22 mouse cellular contexts compared by ENCODE assay signal in the genomic region with DNA sequence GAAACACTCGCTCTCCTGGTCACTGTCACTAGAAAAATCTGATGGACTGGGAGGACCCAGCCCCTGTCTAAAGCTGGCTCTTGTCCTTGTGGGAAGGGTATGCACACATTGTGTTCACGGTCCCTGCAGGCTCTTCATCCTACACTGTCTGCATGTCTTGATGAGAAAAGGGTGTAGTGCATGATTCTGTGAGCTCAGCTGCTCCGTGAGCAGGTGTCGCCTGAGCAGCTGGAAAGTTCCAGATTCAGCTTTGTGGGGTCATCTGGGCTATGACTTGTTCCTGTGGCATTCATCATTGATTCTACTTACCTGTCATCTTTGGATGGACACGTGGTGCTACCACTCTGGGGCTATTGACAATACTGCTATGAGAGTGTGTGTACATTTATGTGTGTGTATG.
DNase-seq lines count a peak whose midpoint lies in the region; ATAC-seq and TF ChIP-seq lines count a peak whose summit lies in the region.
"Had no signal": no experiment of that assay in that cellular context is flagged by ENCODE, and none has a peak within 500 bp of the region (broad histone marks: within the 10 kb centered on the region; RNA-seq: fewer than 3 reads in every experiment).

No protein-coding gene starts in this region.

- no peak overlapping the region for H3ac ChIP-seq in myocyte (ENCODE audit: control insufficient read depth, insufficient read length)

- no peaks in the 10 kb centered on the region for H3K27me3 ChIP-seq in limb, embryonic 15.5 days
- H3K27me3 ChIP-seq in limb, embryonic 10.5 days (ENCODE audit: low read depth, poor library complexity, severe bottlenecking): no peaks in the 10 kb centered on the region
- no peaks in the 10 kb centered on the region for H3K27me3 ChIP-seq in stomach, embryonic 15.5 days (replicated peaks)
- no peaks in the 10 kb centered on the region for H3K27me3 ChIP-seq in stomach, postnatal 0 days (ENCODE audit: control insufficient read depth, insufficient read depth, low read length)
- H3K27me3 ChIP-seq in myocyte (ENCODE audit: control insufficient read depth, insufficient read depth, insufficient read length): no peaks in the 10 kb centered on the region
- no peaks in the 10 kb centered on the region for H3K27me3 ChIP-seq in stomach, embryonic 16.5 days (ENCODE audit: control insufficient read depth, insufficient read depth, low read length)
- H3K27me3 ChIP-seq in cerebellum, adult 2 months (ENCODE audit: control insufficient read depth, insufficient read depth, low read length): no peaks in the 10 kb centered on the region
- H3K27me3 ChIP-seq: Patski had no signal

- H3K9ac ChIP-seq in limb, embryonic 15.5 days: no peak overlapping the region
- no peak overlapping the region for H3K9ac ChIP-seq in stomach, embryonic 15.5 days
- H3K9ac ChIP-seq in stomach, postnatal 0 days (ENCODE audit: low read length): no peak overlapping the region
- H3K9ac ChIP-seq in stomach, embryonic 16.5 days (ENCODE audit: low read length): no peak overlapping the region

- H3K79me2 ChIP-seq in myocyte (ENCODE audit: control insufficient read depth, insufficient read depth): peaks cover 76% of the 10 kb centered on the region

- H3K4me3 ChIP-seq in limb, embryonic 15.5 days: no peak overlapping the region
- no peak overlapping the region for H3K4me3 ChIP-seq in limb, embryonic 10.5 days
- no peak overlapping the region for H3K4me3 ChIP-seq in stomach, embryonic 15.5 days (replicated peaks)
- no peak overlapping the region for H3K4me3 ChIP-seq in stomach, postnatal 0 days (ENCODE audit: low read depth, low read length)
- no peak overlapping the region for H3K4me3 ChIP-seq in myocyte
- no peak overlapping the region for H3K4me3 ChIP-seq in stomach, embryonic 16.5 days (replicated peaks; ENCODE audit: low read length)
- H3K4me3 ChIP-seq in cerebellum, adult 2 months (replicated peaks; ENCODE audit: insufficient read depth, low read depth, low read length): no peak overlapping the region

- H3K9me3 ChIP-seq in limb, embryonic 15.5 days: no peaks in the 10 kb centered on the region
- no peaks in the 10 kb centered on the region for H3K9me3 ChIP-seq in limb, embryonic 10.5 days (replicated peaks)
- no peaks in the 10 kb centered on the region for H3K9me3 ChIP-seq in stomach, embryonic 15.5 days
- no peaks in the 10 kb centered on the region for H3K9me3 ChIP-seq in stomach, postnatal 0 days (ENCODE audit: control insufficient read depth, low read length)
- H3K9me3 ChIP-seq in stomach, embryonic 16.5 days (replicated peaks; ENCODE audit: control insufficient read depth, low read length): no peaks in the 10 kb centered on the region
- H3K9me3 ChIP-seq: G1E had no signal

- ATAC-seq in limb, embryonic 15.5 days (ENCODE audit: insufficient number of reproducible peaks, low FRiP score, low TSS enrichment, low read depth): 0 out of 2 replicates have a peak, but pooled peaks have one; percentile 21
- ATAC-seq in stomach, embryonic 15.5 days (ENCODE audit: insufficient read depth, low FRiP score, low read depth): no peak
- no peak for ATAC-seq in stomach, postnatal 0 days (ENCODE audit: low FRiP score, low TSS enrichment)
- no peak for ATAC-seq in stomach, embryonic 16.5 days (ENCODE audit: insufficient read depth, low FRiP score)
- ATAC-seq: activated CD4-positive, CD25-positive, alpha-beta regulatory T cell, adult 4 months; CD4-positive, CD25-positive, alpha-beta regulatory T cell, adult 4 months; Patski had no signal

- no peak for TF ChIP-seq POLR2A in myocyte (IDR thresholded peaks at IDR 0.05; ENCODE audit: insufficient read length, low read depth)
- TF ChIP-seq POLR2A in cerebellum, adult 2 months (IDR thresholded peaks at IDR 0.05; ENCODE audit: borderline replicate concordance, insufficient read depth, low read length): no peak

- DNase-seq in limb, embryonic 10.5 days (ENCODE audit: low spot score): no peak
- DNase-seq in stomach, postnatal 0 days (ENCODE audit: low spot score): no peak
- no peak for DNase-seq in cerebellum, adult 2 months
- DNase-seq in Muller cell, postnatal 12 days (ENCODE audit: inconsistent ontology term): no peak
- DNase-seq: adrenal gland, adult 2 months; adrenal gland, adult 8-10 months; adrenal gland, postnatal 10 days; adrenal gland, postnatal 14 days; adrenal gland, postnatal 25 days; adrenal gland, postnatal 36 days; B cell, adult 2 months; cerebellum, adult 11 months; cerebellum, adult 11-12 months; cerebellum, adult 18-20 months had no signal

- WGBS in limb, embryonic 15.5 days: 86% methylated on average over 5 of the region's 5 CpGs
- WGBS in limb, embryonic 10.5 days: 94% methylated on average over 5 of the region's 5 CpGs
- WGBS in stomach, embryonic 15.5 days: 76% methylated on average over 5 of the region's 5 CpGs
- 75% methylated on average over 5 of the region's 5 CpGs for WGBS in stomach, postnatal 0 days
- WGBS in stomach, embryonic 16.5 days: 87% methylated on average over 5 of the region's 5 CpGs
- WGBS in cerebellum, adult 2 months: 91% methylated on average over 5 of the region's 5 CpGs

- no peak overlapping the region for H3K27ac ChIP-seq in limb, embryonic 15.5 days
- H3K27ac ChIP-seq in limb, embryonic 10.5 days: no peak overlapping the region
- 0 out of 2 replicates have a peak overlapping the region, but pooled peaks have one; percentile 45 for H3K27ac ChIP-seq in stomach, embryonic 15.5 days
- H3K27ac ChIP-seq in stomach, postnatal 0 days (replicated peaks): no peak overlapping the region
- H3K27ac ChIP-seq in stomach, embryonic 16.5 days (ENCODE audit: low read length): peak overlapping the region; percentile 29; the same call in 1 of the 2 replicates
- H3K27ac ChIP-seq in cerebellum, adult 2 months (ENCODE audit: insufficient read depth, low read length): no peak overlapping the region

- H3K4me1 ChIP-seq in limb, embryonic 15.5 days: no peaks in the 10 kb centered on the region
- 0 out of 2 replicates have a peak, but pooled peaks cover 3% of the 10 kb centered on the region for H3K4me1 ChIP-seq in limb, embryonic 10.5 days
- no peaks in the 10 kb centered on the region for H3K4me1 ChIP-seq in stomach, embryonic 15.5 days
- H3K4me1 ChIP-seq in stomach, postnatal 0 days (replicated peaks; ENCODE audit: control insufficient read depth, insufficient read depth): no peaks in the 10 kb centered on the region
- H3K4me1 ChIP-seq in stomach, embryonic 16.5 days (ENCODE audit: control insufficient read depth, insufficient read depth, low read length): no peaks in the 10 kb centered on the region
- no peaks in the 10 kb centered on the region for H3K4me1 ChIP-seq in cerebellum, adult 2 months (ENCODE audit: control insufficient read depth, insufficient read depth, low read length)

- no peak overlapping the region for H3K4me2 ChIP-seq in limb, embryonic 15.5 days
- no peak overlapping the region for H3K4me2 ChIP-seq in stomach, embryonic 15.5 days
- H3K4me2 ChIP-seq in stomach, postnatal 0 days (replicated peaks; ENCODE audit: low read depth): no peak overlapping the region
- no peak overlapping the region for H3K4me2 ChIP-seq in myocyte (ENCODE audit: low read depth)
- H3K4me2 ChIP-seq in stomach, embryonic 16.5 days (ENCODE audit: low read depth, low read length): no peak overlapping the region

- TF ChIP-seq EP300 in stomach, postnatal 0 days (optimal IDR thresholded peaks at IDR 0.05): no peak

- H3K36me3 ChIP-seq in limb, embryonic 15.5 days: peaks cover 78% of the 10 kb centered on the region
- H3K36me3 ChIP-seq in limb, embryonic 10.5 days: peaks cover 31% of the 10 kb centered on the region
- peaks cover 9% of the 10 kb centered on the region; the same call in 1 of the 2 replicates for H3K36me3 ChIP-seq in stomach, embryonic 15.5 days
- peaks cover 3% of the 10 kb centered on the region; the same call in 1 of the 2 replicates for H3K36me3 ChIP-seq in stomach, postnatal 0 days (ENCODE audit: control insufficient read depth, insufficient read depth, low read length)
- H3K36me3 ChIP-seq in myocyte (ENCODE audit: control insufficient read depth, insufficient read depth): peaks cover 45% of the 10 kb centered on the region
- H3K36me3 ChIP-seq in stomach, embryonic 16.5 days (ENCODE audit: control insufficient read depth, insufficient read depth, low read length): peaks cover 16% of the 10 kb centered on the region; the same call in 1 of the 2 replicates
- H3K36me3 ChIP-seq: G1E had no signal

- TF ChIP-seq CTCF in stomach, postnatal 0 days (IDR thresholded peaks at IDR 0.05; ENCODE audit: low read depth): no peak
- TF ChIP-seq CTCF in cerebellum, adult 2 months (IDR thresholded peaks at IDR 0.05; ENCODE audit: borderline replicate concordance, insufficient read depth, low read depth, low read length): no peak

TF ChIP-seq in myocyte, 11 proteins besides CTCF, POLR2A, EP300 and RAD21:
- TF ChIP-seq TCF12 (IDR thresholded peaks at IDR 0.05; ENCODE audit: insufficient read depth, poor library complexity, severe bottlenecking) (peak; percentile 47), E2F4 (IDR thresholded peaks at IDR 0.05; ENCODE audit: insufficient read depth) (no peak), TCF3 (IDR thresholded peaks at IDR 0.05; ENCODE audit: insufficient read length, low read depth) (peak; percentile 64), MAX (IDR thresholded peaks at IDR 0.05; ENCODE audit: low read depth) (no peak), REST (IDR thresholded peaks at IDR 0.05; ENCODE audit: insufficient read depth, insufficient read length) (no peak), MYOD1 (IDR thresholded peaks at IDR 0.05; ENCODE audit: control insufficient read depth in 1 of 3, insufficient read length in 2 of 3, low read depth in 2 of 3) (peak in 2 of 3 experiments; percentile 82 to 89), SRF (IDR thresholded peaks at IDR 0.05; ENCODE audit: control insufficient read depth, insufficient read length, low read depth) (no peak), MYOG (IDR thresholded peaks at IDR 0.05; ENCODE audit: control insufficient read depth in 1 of 3, insufficient read depth in 1 of 3, insufficient read length in 2 of 3, low read depth in 2 of 3) (peak in 2 of 3 experiments; percentile 51 to 89), CEBPB (IDR thresholded peaks at IDR 0.05; ENCODE audit: insufficient read depth, poor library complexity, severe bottlenecking) (no peak)

Comparison
In these comparisons a context has a peak if more than half of its experiments do, and no peak if none do; other contexts are left out.
1. H3K27ac ChIP-seq: peak in stomach, embryonic 15.5 days (single experiment) and stomach, embryonic 16.5 days (single experiment); none in limb, embryonic 15.5 days (single experiment), limb, embryonic 10.5 days (single experiment), stomach, postnatal 0 days (single experiment) and cerebellum, adult 2 months (single experiment).